Mouse (Mus musculus): Measurements from ENCODE around the gene Sfmbt2.

DNA sequence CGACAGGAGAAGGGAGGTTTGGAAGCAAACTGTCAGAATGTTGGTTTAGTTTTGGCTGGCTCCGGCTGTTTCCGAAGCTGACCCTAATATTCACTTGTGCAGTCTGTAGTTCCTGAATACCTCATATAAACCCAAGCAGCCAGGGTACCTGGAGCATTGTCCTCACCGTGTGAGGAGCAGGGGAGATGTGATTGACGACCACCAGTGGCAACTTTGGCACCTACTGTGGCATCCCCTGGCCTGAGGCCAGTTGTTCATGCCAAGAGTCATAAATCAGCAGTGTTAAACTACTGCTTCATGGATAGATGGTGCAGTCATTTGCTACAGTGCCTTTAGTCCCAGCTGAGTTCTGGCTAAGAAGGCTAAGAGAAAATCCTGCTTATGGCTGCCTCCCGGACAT is 49.2 kb upstream of the Sfmbt2 start:
- no peak for TF ChIP-seq CTCF (IDR thresholded peaks at IDR 0.05; ENCODE audit: low read depth)
- no peak for TF ChIP-seq EP300 (optimal IDR thresholded peaks at IDR 0.05)
